Mouse (Mus musculus): ENCODE results near the gene Dapk2. TPM values are rescaled to one million over a fixed set of nuclear protein-coding genes. Genes with fewer than 3 reads are reported as not detected.

Dapk2 gene
- polyA plus RNA-seq, 1 experiment from 2014 or later = 7.4 TPM

DNA sequence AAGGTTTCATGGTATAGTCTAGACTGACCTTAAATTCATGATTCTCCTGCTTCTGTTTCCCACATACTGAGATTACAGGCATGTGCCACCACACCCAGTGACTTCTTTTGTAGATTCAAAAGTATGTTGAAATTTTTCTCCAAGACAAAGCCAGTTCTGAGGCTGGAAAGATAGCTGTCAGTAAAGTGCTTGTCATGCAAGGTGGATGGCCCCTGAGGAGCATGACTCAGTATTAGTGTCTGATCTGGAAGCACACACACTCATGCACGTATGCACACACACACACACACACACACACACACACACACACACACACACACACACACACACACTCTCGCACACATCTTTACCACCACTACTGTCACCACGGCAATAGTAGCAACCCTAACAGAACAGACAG lies 17.0 kb downstream of the Dapk2 start:
- Histone ChIP-seq H3K4me3 (no peak overlapping the region), H3K9me3 (no peaks in the 10 kb centered on the region), H3K27ac (no peak overlapping the region), H3K4me1 (no peaks in the 10 kb centered on the region), H3K36me3 (no peaks in the 10 kb centered on the region), H3K9ac (no peak overlapping the region), H3K27me3 (no peaks in the 10 kb centered on the region), H3K4me2 (replicated peaks) (no peak overlapping the region)
- ATAC-seq (ENCODE audit: low FRiP score, low read depth) = no peak
- 85% methylated on average over 3 of the region's 3 CpGs for WGBS

DNA sequence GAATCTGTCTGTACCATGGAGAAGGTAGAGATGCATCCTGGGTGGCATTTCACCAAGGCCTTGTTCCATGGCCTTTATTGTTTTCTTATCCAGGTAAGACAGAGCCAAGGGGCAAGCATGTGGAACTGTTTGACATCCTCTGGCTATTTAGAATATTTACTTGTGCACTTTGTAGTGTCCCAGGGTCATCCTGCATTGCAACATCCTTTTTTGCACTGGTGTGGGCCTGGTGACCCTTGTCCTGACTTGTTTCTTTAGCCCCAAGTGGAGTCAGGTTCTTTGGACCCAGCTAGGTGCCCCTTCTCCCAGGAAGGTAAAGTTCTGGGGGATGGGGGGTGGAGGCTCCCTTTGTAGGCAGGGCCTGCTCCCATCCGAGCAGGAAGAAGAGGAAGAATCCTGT lies 20.0 kb downstream of the Dapk2 start:
- Histone ChIP-seq H3K36me3 (no peaks in the 10 kb centered on the region), H3K4me1 (peaks cover 8% of the 10 kb centered on the region; the same call in 1 of the 2 replicates), H3K4me3 (no peak overlapping the region), H3K27me3 (no peaks in the 10 kb centered on the region), H3K4me2 (replicated peaks) (no peak overlapping the region), H3K9me3 (no peaks in the 10 kb centered on the region), H3K9ac (no peak overlapping the region), H3K27ac (no peak overlapping the region)
- 25% methylated on average over 1 of the region's 1 CpGs for WGBS
- ATAC-seq (ENCODE audit: low FRiP score, low read depth) = no peak

DNA sequence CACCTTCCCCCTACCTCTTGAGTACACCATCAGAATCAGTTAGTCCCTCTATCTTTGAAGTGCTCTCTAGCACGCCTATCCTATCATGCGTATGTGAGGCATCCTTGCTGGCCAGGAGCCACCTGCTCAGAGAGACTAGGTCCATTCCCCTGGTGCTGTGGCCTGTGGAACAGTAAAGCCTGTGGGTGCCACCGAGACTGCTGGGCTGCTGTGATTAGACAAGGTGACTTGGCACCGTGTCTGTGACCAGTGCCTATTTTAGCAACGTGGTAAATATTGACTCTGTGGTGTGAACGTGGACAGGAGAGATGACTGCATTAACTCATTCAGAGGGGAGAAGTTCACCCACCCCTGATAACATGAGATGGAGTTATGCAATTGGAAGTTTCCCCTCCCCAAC lies 21.8 kb downstream of the Dapk2 start:
- no peak overlapping the region for H3K4me3 ChIP-seq
- no peak overlapping the region for H3K27ac ChIP-seq
- 87% methylated on average over 6 of the region's 6 CpGs for WGBS
- H3K4me1 ChIP-seq = peaks cover 8% of the 10 kb centered on the region; the same call in 1 of the 2 replicates
- no peak for ATAC-seq (ENCODE audit: low FRiP score, low read depth)
- H3K36me3 ChIP-seq = no peaks in the 10 kb centered on the region
- H3K27me3 ChIP-seq = no peaks in the 10 kb centered on the region
- no peak overlapping the region for H3K9ac ChIP-seq
- no peak overlapping the region for H3K4me2 ChIP-seq (replicated peaks)
- no peaks in the 10 kb centered on the region for H3K9me3 ChIP-seq

DNA sequence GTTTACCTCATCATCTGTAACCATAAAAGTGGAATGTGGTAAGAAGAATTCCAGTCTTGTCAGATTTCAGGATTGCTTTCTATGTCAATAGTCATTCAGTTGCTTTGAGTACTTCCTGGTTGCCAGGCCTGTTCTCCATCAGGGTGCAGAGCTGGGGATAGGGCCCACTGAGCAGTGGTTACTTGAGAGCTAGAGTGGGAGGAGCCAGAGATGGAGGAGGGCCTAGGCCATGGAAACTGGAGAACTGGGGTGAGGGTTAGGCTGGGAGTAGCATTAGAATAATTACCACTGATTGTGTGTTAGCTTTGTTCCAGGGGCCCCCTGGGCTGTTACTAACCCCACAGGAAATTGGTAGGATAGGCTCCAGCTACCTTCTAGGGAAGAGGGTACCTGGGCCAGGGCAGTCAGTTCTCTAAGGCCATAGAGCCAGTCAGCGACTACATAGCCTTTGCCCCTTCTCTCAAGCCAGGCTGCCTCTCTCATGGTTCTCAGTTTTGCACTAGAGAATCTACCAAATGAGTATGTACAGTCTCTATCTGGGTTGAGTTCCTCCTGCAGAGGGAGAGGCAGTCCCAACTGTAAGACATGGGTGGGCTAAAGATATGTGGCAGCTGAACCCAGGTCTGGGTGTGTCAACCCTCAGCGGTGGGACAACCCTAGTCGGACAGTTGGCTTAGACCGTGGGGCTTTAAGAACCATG lies 23.3 kb downstream of the Dapk2 start:
- H3K9ac ChIP-seq = no peak overlapping the region
- no peaks in the 10 kb centered on the region for H3K9me3 ChIP-seq
- no peak overlapping the region for H3K4me2 ChIP-seq (replicated peaks)
- no peaks in the 10 kb centered on the region for H3K27me3 ChIP-seq
- peak overlapping the region; percentile 48; the same call in 1 of the 2 replicates for H3K27ac ChIP-seq
- H3K4me3 ChIP-seq = no peak overlapping the region
- H3K4me1 ChIP-seq = peaks cover 8% of the 10 kb centered on the region; the same call in 1 of the 2 replicates
- ATAC-seq (ENCODE audit: low FRiP score, low read depth) = 0 out of 2 replicates have a peak, but pooled peaks have one; percentile 57
- no peaks in the 10 kb centered on the region for H3K36me3 ChIP-seq
- 76% methylated on average over 4 of the region's 4 CpGs for WGBS

DNA sequence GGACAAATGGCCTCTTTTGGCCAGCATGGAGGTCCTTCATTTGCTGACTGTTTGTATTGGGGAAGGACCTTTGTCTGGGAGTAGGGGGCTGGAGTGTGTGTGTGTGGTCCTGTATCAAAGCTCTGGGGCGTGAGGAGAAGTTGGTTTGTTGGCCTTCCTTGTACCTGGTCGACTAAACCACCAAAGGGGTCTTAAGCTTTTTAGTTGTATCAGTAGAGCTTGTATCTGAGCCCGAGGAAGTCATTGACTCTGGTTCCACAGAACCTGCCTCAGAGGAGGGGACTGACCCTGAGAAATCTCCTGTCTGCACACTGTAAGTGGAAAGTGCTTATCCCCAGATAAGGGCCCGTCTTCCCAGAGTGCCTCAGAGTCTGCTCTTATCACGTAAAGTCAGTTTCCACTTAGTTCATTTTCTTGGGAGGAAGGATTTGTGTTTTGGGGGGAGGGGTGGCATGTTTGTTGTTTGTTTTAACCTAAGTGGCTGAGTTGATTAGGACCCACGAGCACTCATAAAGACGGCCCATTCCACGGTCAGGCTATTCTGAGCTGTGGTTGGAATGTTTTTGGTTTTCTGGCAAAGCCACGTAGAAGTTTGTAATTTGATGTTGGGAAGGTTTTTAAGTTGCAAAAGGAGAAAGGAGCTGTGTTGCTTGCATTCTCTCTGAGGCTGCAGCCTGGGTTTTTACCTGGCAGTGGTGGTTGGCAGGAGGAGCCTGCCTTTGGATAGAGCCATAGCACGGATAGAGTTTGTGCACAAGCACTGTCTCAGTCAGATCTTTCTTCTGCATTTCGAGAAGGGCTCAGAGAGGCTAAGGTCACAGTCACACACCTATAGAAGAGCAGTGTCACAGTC lies 24.0 kb downstream of the Dapk2 start:
- H3K36me3 ChIP-seq = no peaks in the 10 kb centered on the region
- no peak overlapping the region for H3K9ac ChIP-seq
- H3K4me3 ChIP-seq = no peak overlapping the region
- H3K9me3 ChIP-seq = no peaks in the 10 kb centered on the region
- H3K4me2 ChIP-seq (replicated peaks) = no peak overlapping the region
- peaks cover 8% of the 10 kb centered on the region; the same call in 1 of the 2 replicates for H3K4me1 ChIP-seq
- ATAC-seq (ENCODE audit: low FRiP score, low read depth) = no peak
- no peaks in the 10 kb centered on the region for H3K27me3 ChIP-seq
- no peak overlapping the region for H3K27ac ChIP-seq
- 49% methylated on average over 11 of the region's 11 CpGs for WGBS

DNA sequence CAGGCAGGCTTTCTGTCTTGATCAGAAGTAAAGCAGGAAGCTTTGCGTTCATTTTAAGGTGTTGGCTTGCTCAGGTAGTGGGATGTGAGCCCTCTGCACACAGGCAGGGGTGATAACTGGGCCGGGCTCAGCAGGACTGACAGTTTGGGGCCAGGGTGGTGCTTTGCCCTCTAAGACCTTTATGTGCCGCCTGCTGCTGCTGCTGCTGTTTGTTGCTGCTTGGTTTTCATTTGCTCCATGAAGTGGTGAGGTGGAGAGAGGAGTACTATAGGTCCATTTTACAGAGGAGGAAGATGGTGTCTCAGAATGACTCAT lies 24.6 kb downstream of the Dapk2 start:
- Histone ChIP-seq H3K27ac (no peak overlapping the region), H3K27me3 (no peaks in the 10 kb centered on the region), H3K9ac (no peak overlapping the region), H3K4me2 (replicated peaks) (no peak overlapping the region), H3K9me3 (no peaks in the 10 kb centered on the region), H3K36me3 (no peaks in the 10 kb centered on the region), H3K4me3 (no peak overlapping the region), H3K4me1 (peaks cover 8% of the 10 kb centered on the region; the same call in 1 of the 2 replicates)
- WGBS = 68% methylated on average over 3 of the region's 3 CpGs
- no peak for ATAC-seq (ENCODE audit: low FRiP score, low read depth)

DNA sequence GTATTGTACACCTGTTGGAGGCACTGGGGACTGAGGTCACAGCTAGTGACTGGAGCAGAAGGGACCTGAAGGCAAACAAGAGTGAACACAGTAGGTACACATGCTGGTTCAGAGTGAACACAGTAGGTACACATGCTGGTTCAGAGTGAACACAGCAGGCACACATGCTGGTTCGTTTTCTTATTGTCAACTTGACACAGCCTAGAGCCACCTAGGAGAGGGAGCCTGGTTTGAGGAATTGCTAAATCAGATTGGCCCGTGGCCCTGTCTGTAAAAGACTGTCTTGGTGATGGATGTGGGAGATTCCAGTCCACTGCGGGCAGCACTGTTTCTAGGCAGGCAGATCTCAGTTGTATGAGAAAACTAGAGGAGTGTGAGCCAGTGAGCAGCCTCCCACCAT lies 25.0 kb downstream of the Dapk2 start:
- Histone ChIP-seq H3K4me1 (peaks cover 8% of the 10 kb centered on the region; the same call in 1 of the 2 replicates), H3K4me2 (replicated peaks) (no peak overlapping the region), H3K9ac (no peak overlapping the region), H3K27me3 (no peaks in the 10 kb centered on the region), H3K36me3 (no peaks in the 10 kb centered on the region), H3K27ac (no peak overlapping the region), H3K9me3 (no peaks in the 10 kb centered on the region), H3K4me3 (no peak overlapping the region)
- 71% methylated on average over 3 of the region's 3 CpGs for WGBS
- ATAC-seq (ENCODE audit: low FRiP score, low read depth) = no peak

DNA sequence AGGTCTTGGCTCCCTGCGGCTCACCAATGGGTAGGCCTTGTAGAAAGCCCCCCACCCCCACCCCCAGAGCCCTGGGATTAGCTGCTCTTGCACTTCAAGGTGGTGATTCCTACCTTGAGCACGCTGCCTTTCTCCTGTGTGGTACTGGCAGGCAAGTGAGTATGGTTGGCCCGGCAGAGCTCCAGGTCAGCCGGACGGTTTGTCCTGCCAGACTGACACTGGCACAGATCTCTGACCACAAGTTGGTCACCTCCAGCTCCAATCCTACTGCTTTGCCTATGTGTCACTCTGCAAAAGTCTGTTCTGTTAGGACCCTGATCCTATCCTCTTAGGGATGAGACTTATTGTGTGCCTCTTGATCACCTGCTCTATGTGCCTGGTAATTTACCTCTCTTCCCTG lies 26.5 kb downstream of the Dapk2 start:
- no peak overlapping the region for H3K4me2 ChIP-seq (replicated peaks)
- H3K4me1 ChIP-seq = peaks cover 8% of the 10 kb centered on the region; the same call in 1 of the 2 replicates
- no peak overlapping the region for H3K9ac ChIP-seq
- no peak overlapping the region for H3K27ac ChIP-seq
- WGBS = 71% methylated on average over 5 of the region's 5 CpGs
- ATAC-seq (ENCODE audit: low FRiP score, low read depth) = no peak
- H3K27me3 ChIP-seq = no peaks in the 10 kb centered on the region
- H3K36me3 ChIP-seq = no peaks in the 10 kb centered on the region
- H3K4me3 ChIP-seq = no peak overlapping the region
- no peaks in the 10 kb centered on the region for H3K9me3 ChIP-seq

DNA sequence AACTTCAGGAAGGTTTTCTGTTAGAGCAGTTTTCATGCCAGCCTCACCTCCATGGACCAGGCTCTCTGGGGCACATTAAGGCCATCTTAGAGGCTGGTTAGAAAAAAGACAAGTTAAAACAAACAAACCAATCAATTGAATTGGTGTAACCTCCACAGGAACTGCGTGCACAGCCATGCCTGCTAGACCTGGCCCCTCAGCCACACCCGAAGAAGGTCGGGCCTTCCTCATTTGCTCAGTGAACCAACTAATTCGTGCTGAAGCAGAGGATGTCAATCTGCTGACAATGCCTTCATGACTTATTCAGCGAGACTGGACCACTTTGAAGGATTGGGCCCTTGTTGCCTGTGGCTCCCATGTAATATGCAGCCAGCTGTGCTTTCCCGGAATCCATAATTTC lies 28.4 kb downstream of the Dapk2 start:
- 0 out of 2 replicates have a peak, but pooled peaks cover 3% of the 10 kb centered on the region for H3K4me1 ChIP-seq
- no peak overlapping the region for H3K9ac ChIP-seq
- H3K36me3 ChIP-seq = no peaks in the 10 kb centered on the region
- no peaks in the 10 kb centered on the region for H3K9me3 ChIP-seq
- H3K4me3 ChIP-seq = no peak overlapping the region
- no peak for ATAC-seq (ENCODE audit: low FRiP score, low read depth)
- no peak overlapping the region for H3K4me2 ChIP-seq (replicated peaks)
- H3K27ac ChIP-seq = no peak overlapping the region
- no peaks in the 10 kb centered on the region for H3K27me3 ChIP-seq
- 45% methylated on average over 6 of the region's 6 CpGs for WGBS

DNA sequence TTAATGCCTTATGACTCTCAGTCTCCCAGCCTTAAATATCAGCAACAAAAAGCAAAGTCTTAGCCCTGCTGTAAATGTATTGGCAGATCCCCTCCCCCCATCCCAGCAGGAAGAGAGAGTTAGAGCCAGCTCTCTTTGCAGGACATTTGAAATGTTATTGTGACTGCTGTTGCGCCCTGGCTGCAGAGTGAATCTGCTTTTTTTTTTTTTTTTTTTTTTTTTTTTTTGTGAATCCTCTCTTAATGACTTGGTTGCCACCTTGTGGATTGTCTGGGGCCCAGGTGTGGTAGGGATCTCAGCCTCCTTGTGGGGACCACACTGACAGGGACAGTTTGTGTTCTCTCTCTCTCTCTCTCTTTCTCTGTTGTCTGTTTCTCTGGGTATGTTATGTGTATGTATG lies 31.0 kb downstream of the Dapk2 start:
- Histone ChIP-seq H3K4me1 (no peaks in the 10 kb centered on the region), H3K36me3 (no peaks in the 10 kb centered on the region), H3K9me3 (no peaks in the 10 kb centered on the region), H3K27ac (no peak overlapping the region), H3K4me2 (replicated peaks) (no peak overlapping the region), H3K9ac (no peak overlapping the region), H3K27me3 (no peaks in the 10 kb centered on the region), H3K4me3 (no peak overlapping the region)
- ATAC-seq (ENCODE audit: low FRiP score, low read depth) = no peak
- WGBS = 62% methylated on average over 1 of the region's 1 CpGs

DNA sequence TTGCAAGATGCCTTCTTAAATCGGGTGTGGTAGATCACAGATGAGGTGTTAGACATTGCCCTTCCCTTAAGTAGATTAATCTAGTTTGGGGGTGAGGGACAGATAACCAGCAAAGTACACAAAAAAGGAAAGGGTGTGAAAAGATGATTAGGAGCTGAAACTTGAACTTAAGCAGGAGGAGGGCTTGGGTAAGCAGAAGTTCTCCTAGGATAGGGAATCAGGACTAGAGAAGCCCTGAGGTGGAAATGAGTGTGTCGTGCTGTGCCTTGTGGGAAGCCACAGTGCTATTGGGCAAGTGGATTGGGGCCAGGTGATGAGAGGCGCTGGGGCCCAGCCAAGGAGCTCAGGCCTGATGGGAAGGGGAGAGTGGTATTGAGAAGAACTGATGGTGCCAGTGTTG lies 36.0 kb downstream of the Dapk2 start:
- H3K9me3 ChIP-seq = no peaks in the 10 kb centered on the region
- H3K4me2 ChIP-seq (replicated peaks) = no peak overlapping the region

DNA sequence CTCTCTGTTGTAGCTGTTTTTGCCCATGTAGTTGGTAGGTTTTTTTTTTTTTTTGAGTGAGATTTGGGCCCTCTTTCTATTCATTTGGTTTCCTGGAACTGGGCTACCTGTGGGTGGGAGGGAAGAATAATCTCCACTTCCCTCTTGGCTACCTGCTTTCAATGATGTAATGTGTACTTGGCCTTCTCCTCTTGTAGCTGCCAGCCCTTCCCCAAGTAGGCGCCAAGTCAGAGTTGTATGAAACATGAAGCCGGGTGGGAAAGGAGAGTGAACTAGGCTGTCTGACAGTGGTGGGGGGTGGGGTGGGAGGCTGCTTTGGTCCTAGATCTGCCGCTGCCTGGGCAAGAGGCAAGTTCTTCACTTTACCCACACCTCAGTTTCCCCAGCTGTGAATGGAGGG lies 38.5 kb downstream of the Dapk2 start:
- Histone ChIP-seq H3K9ac (no peak overlapping the region), H3K4me3 (no peak overlapping the region), H3K27me3 (no peaks in the 10 kb centered on the region), H3K4me1 (peaks cover 5% of the 10 kb centered on the region; the same call in 1 of the 2 replicates), H3K9me3 (no peaks in the 10 kb centered on the region), H3K27ac (no peak overlapping the region), H3K4me2 (replicated peaks) (no peak overlapping the region), H3K36me3 (no peaks in the 10 kb centered on the region)
- no peak for ATAC-seq (ENCODE audit: low FRiP score, low read depth)
- WGBS = 23% methylated on average over 3 of the region's 3 CpGs

More for the DNA sequence above, 36.0 kb downstream of the Dapk2 start:
- Histone ChIP-seq H3K27ac (no peak overlapping the region), H3K4me3 (no peak overlapping the region), H3K27me3 (no peaks in the 10 kb centered on the region), H3K4me1 (peaks cover 5% of the 10 kb centered on the region; the same call in 1 of the 2 replicates), H3K9ac (no peak overlapping the region), H3K36me3 (no peaks in the 10 kb centered on the region)
- ATAC-seq (ENCODE audit: low FRiP score, low read depth) = no peak
- WGBS = 88% methylated on average over 3 of the region's 3 CpGs

All from limb, embryonic 13.5 days (tissue).